Mouse (Mus musculus) limb, embryonic 15.5 days (tissue): ENCODE measurements at regions not wholly inside any gene's neighbourhood (a gene's known extent, or its start where the extent isn't known, plus 50 kb on each side); places are given as distances from the start of the nearest gene placed in this dataset.

Experiments used
- ATAC-seq: fragments of 200-750 bp; cut with Nextera tagmentation; 2 replicates; pipeline ENCODE4 v1.8.0; 2017; ENCODE audit warnings: low read depth, moderate TSS enrichment; ENCODE audit not compliant: insufficient number of reproducible peaks, low FRiP score, low TSS enrichment
- H3K27ac ChIP-seq: fragments of 300-500 bp; sonication (generic); 2 replicates; pipeline ENCODE4 v1.5.1; 2015; ENCODE audit warnings: moderate library complexity, mild to moderate bottlenecking, inconsistent platforms
- H3K27me3 ChIP-seq: fragments of 300-500 bp; sonication (generic); 2 replicates; pipeline ENCODE4 v1.6.1; 2015; ENCODE audit warnings: inconsistent platforms
- H3K36me3 ChIP-seq: fragments of 300-500 bp; sonication (generic); 2 replicates; pipeline ENCODE4 v1.6.1; 2015; ENCODE audit warnings: inconsistent platforms
- H3K4me1 ChIP-seq: fragments of 300-500 bp; sonication (generic); 2 replicates; pipeline ENCODE4 v1.6.1; 2015; ENCODE audit warnings: inconsistent platforms
- H3K4me2 ChIP-seq: fragments of 300-500 bp; sonication (generic); 2 replicates; pipeline ENCODE4 v1.6.1; 2015; ENCODE audit warnings: mild to moderate bottlenecking, inconsistent platforms
- H3K4me3 ChIP-seq: fragments of 300-500 bp; sonication (generic); 2 replicates; pipeline ENCODE4 v1.5.1; 2015; ENCODE audit warnings: mild to moderate bottlenecking, inconsistent platforms
- H3K9ac ChIP-seq: fragments of 300-500 bp; sonication (generic); 2 replicates; pipeline ENCODE4 v1.6.1; 2015; ENCODE audit warnings: inconsistent platforms
- H3K9me3 ChIP-seq: fragments of 300-500 bp; sonication (generic); 2 replicates; pipeline ENCODE4 v1.6.1; 2016; ENCODE audit warnings: inconsistent platforms
- WGBS: fragments of 180-500 bp; shearing (Covaris S2); methylation state at CpG from one replicate; pipeline ENCODE4 v1.1.7; 2015; 5-methylcytosine and 5-hydroxymethylcytosine counted together

DNA sequence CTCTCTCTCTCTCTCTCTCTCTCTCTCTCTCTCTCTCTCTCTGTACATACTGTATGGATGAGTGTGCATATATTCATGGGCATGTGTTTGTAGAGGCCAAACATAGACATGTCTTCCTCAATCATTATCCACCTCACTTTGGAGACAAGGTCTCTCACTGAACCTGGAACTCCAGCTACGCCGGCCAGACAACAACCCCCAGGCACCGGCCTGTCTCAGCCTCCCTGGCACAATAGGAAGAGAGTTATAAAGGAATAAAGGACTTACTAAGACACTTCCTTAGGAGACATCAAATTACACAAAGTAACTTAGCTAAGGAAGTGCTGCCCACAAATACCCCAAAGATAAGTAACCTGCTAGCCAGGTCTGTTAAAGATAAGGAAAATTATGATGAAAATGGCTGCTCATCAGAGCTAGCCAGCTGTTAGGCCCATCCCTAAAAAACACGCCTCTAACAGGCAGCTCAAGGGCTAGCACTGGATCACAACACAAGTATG is 110.0 kb downstream of the Qrsl1 start:
- WGBS, result 87% methylated on average over 4 of the region's 4 CpGs
- no peak overlapping the region for H3K27ac ChIP-seq
- ATAC-seq, result no peak

DNA sequence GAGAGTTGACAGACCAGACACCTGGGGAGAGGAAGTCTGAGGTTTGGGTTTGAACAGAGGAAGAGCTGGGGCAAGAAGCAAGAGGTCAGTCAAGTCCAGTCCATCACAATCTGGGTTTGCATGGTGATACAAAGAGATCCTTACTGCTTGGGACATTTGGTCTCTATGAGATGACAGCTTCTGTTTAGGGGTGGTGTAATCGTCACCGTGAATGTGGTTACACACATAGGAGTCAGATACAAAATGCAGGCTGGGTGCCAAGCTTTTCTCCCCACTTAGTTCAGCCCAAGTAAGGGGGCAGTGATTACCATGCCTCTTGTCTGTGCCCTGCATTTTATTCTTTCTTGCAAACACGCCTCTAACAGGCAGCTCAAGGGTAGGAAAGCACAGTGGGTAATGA is 108.9 kb downstream of the Qrsl1 start:
- Histone ChIP-seq H3K4me2 (no peak overlapping the region), H3K9me3 (no peaks in the 10 kb centered on the region), H3K4me3 (no peak overlapping the region), H3K9ac (no peak overlapping the region), H3K4me1 (no peaks in the 10 kb centered on the region), H3K27ac (no peak overlapping the region), H3K27me3 (no peaks in the 10 kb centered on the region), H3K36me3 (no peaks in the 10 kb centered on the region)
- 83% methylated on average over 3 of the region's 3 CpGs for WGBS
- ATAC-seq, result no peak

More for the DNA sequence above, 110.0 kb downstream of the Qrsl1 start:
- no peaks in the 10 kb centered on the region for H3K9me3 ChIP-seq
- no peaks in the 10 kb centered on the region for H3K36me3 ChIP-seq
- H3K4me3 ChIP-seq, result no peak overlapping the region
- no peaks in the 10 kb centered on the region for H3K4me1 ChIP-seq
- no peaks in the 10 kb centered on the region for H3K27me3 ChIP-seq
- no peak overlapping the region for H3K4me2 ChIP-seq
- H3K9ac ChIP-seq, result no peak overlapping the region

GRCm38 (mm10) chr10:43794587-43794986 is 107.0 kb downstream of the Qrsl1 start:
- no peak overlapping the region for H3K9ac ChIP-seq
- H3K9me3 ChIP-seq, result no peaks in the 10 kb centered on the region
- no peaks in the 10 kb centered on the region for H3K36me3 ChIP-seq
- H3K4me1 ChIP-seq, result no peaks in the 10 kb centered on the region
- H3K27me3 ChIP-seq, result no peaks in the 10 kb centered on the region
- H3K27ac ChIP-seq, result no peak overlapping the region
- no peak for ATAC-seq
- no peak overlapping the region for H3K4me3 ChIP-seq
- 77% methylated on average over 9 of the region's 9 CpGs for WGBS
- no peak overlapping the region for H3K4me2 ChIP-seq

DNA sequence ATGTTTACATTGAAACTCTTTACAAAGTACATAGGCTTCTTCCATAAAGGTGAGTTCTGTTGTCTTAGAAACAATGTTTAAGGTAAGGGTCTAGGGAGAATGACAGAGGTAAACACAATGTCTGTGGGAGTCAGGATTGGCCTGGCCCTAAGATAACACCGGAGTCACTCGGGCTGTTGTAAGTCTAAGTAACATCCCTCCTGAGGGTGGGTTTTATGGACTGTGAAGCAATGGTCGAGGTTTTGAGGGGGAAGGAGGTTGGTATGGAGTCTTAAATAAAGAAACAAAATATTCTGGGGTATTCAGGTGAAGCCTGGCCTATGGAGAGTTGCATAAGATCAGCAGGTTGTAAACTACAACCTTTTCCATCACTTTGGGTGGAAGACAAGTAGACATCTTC is 101.5 kb downstream of the Qrsl1 start:
- Histone ChIP-seq H3K36me3 (no peaks in the 10 kb centered on the region), H3K9me3 (no peaks in the 10 kb centered on the region), H3K4me3 (no peak overlapping the region), H3K4me2 (no peak overlapping the region), H3K27ac (no peak overlapping the region), H3K9ac (no peak overlapping the region), H3K27me3 (no peaks in the 10 kb centered on the region), H3K4me1 (no peaks in the 10 kb centered on the region)
- no peak for ATAC-seq
- 56% methylated on average over 3 of the region's 3 CpGs for WGBS

DNA sequence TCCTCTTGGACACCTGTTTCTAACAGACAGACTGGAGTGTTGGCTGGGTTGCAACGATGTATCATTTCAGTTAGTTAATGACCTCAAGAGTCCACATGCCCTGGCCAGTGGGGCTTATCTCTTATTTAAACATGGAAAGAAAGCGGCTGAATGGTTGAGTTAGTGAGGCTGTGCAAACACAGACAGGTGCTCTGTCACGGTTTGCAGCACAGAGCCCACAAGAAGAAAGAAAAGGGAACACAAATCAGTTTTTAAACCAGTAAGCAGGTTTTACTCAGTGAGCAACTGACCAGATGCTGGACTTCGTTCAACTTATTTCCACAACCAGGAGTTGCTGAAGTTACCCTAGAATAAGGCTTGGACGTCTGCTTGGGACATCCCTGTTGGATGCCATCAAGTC is 86.3 kb downstream of the Qrsl1 start:
- Histone ChIP-seq H3K9me3 (no peaks in the 10 kb centered on the region), H3K4me2 (no peak overlapping the region), H3K27ac (no peak overlapping the region), H3K27me3 (no peaks in the 10 kb centered on the region), H3K9ac (no peak overlapping the region), H3K36me3 (no peaks in the 10 kb centered on the region), H3K4me3 (no peak overlapping the region), H3K4me1 (no peaks in the 10 kb centered on the region)
- 70% methylated on average over 5 of the region's 5 CpGs for WGBS
- no peak for ATAC-seq

DNA sequence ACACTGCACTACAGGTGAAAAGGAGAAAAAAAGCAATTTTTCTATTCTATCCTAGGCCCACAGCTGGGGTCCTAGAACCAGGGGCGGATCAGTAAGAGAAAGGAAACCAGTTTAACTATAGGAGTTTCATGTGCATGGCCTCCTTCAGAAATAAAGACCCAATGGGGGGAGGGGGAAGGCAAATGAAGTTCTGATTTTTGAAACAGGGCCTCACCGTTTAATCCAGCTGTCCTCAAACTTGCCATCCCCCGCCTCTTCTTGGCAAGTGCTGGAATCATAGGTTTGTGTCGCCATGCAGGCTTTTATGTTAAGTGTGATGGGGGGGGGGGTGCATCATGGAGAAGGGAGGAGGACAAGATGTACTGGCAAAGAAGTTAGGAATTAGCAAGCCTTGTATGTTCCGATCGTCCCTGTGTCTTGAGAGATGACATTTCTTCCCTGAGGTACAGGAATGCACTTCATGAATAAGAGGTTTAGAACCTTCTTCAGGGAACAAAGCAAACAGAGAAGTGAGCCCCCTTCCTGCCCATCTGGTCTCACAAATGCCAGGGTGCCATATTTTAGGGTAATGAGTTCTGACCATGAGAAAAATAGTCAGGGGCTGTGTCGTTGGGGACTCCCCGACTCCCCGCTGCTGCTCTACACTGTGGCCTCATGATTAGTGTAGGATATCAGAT is 83.9 kb downstream of the Qrsl1 start:
- Histone ChIP-seq H3K27ac (no peak overlapping the region), H3K4me2 (no peak overlapping the region), H3K4me3 (no peak overlapping the region), H3K9me3 (no peaks in the 10 kb centered on the region), H3K9ac (no peak overlapping the region), H3K4me1 (no peaks in the 10 kb centered on the region), H3K36me3 (no peaks in the 10 kb centered on the region), H3K27me3 (no peaks in the 10 kb centered on the region)
- no peak for ATAC-seq
- WGBS, result 75% methylated on average over 9 of the region's 9 CpGs

GRCm38 (mm10) chr10:43818623-43819022 is 82.9 kb downstream of the Qrsl1 start:
- Histone ChIP-seq H3K4me1 (no peaks in the 10 kb centered on the region), H3K36me3 (no peaks in the 10 kb centered on the region), H3K4me2 (no peak overlapping the region), H3K9me3 (no peaks in the 10 kb centered on the region), H3K27ac (no peak overlapping the region), H3K4me3 (no peak overlapping the region), H3K9ac (no peak overlapping the region), H3K27me3 (no peaks in the 10 kb centered on the region)
- 53% methylated on average over 5 of the region's 5 CpGs for WGBS
- ATAC-seq, result no peak

- no peaks in the 10 kb centered on the region for H3K27me3 ChIP-seq
- WGBS, result 83% methylated on average over 6 of the region's 6 CpGs
- ATAC-seq, result no peak
- no peak overlapping the region for H3K27ac ChIP-seq
- H3K36me3 ChIP-seq, result no peaks in the 10 kb centered on the region
- no peaks in the 10 kb centered on the region for H3K9me3 ChIP-seq
- no peak overlapping the region for H3K4me2 ChIP-seq
- H3K9ac ChIP-seq, result no peak overlapping the region
- no peaks in the 10 kb centered on the region for H3K4me1 ChIP-seq
- no peak overlapping the region for H3K4me3 ChIP-seq
Measured at GRCm38 (mm10) chr10:43819434-43819833, 82.1 kb downstream of the Qrsl1 start.

DNA sequence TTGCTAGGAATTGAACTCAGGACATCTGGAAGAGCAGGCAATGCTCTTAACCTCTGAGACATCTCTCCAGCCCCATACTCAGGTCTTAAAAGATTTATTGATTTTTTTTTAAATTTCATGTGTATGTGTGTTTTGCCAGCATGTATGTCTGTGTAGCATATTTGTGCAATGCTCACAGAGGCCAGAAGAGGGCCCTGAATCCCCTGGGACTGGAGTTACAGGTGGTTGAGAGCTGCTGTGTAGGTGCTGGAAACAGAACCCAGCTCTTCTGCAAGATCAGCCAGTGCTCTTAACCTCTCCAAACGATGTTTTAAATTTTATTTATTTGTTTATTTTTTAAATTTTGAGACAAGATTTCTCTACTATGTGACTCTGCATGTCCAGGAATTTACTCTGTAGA is 78.9 kb downstream of the Qrsl1 start:
- no peak overlapping the region for H3K27ac ChIP-seq
- 86% methylated on average over 1 of the region's 1 CpGs for WGBS
- ATAC-seq, result no peak
- no peaks in the 10 kb centered on the region for H3K27me3 ChIP-seq
- H3K9ac ChIP-seq, result no peak overlapping the region
- no peak overlapping the region for H3K4me2 ChIP-seq
- no peaks in the 10 kb centered on the region for H3K9me3 ChIP-seq
- H3K36me3 ChIP-seq, result no peaks in the 10 kb centered on the region
- H3K4me1 ChIP-seq, result no peaks in the 10 kb centered on the region
- no peak overlapping the region for H3K4me3 ChIP-seq

DNA sequence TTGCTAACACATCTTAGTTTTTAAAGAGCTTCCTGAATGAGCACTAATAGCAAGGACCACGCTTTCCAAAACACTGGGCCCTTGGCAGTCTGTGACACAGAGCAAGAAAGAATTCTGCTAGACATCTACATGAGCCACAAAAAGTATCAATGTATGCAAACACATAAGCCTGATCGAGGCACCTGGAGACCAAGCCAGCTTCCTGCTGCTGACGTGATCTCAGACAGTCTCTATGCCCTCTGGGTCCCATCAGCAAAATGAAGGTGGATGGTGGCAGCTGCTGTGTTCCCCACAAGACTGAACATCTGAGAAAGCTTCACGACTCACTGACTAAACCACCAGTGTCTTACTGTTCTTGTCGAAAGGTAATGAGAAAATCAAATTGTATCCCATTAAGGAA is 77.5 kb downstream of the Qrsl1 start:
- H3K36me3 ChIP-seq, result no peaks in the 10 kb centered on the region
- no peak overlapping the region for H3K4me3 ChIP-seq
- no peaks in the 10 kb centered on the region for H3K9me3 ChIP-seq
- H3K27me3 ChIP-seq, result no peaks in the 10 kb centered on the region
- no peak overlapping the region for H3K4me2 ChIP-seq
- H3K27ac ChIP-seq, result no peak overlapping the region
- no peak overlapping the region for H3K9ac ChIP-seq
- no peaks in the 10 kb centered on the region for H3K4me1 ChIP-seq
- no peak for ATAC-seq
- WGBS, result 69% methylated on average over 5 of the region's 5 CpGs
